8 mouse cellular contexts compared by ENCODE assay signal in genomic region chr17:29886655-29887251, GRCm38 (mm10).
DNase-seq lines count a peak whose midpoint lies in the region; ATAC-seq and TF ChIP-seq lines count a peak whose summit lies in the region.

No protein-coding gene starts in this region.

- H3K4me3 ChIP-seq in midbrain, postnatal 0 days (ENCODE audit: low read depth, low read length): peak overlapping the region; percentile 70

- peak; percentile 28 to 40 for DNase-seq in frontal cortex, postnatal 36 days (ENCODE audit: low spot score in 2 of 2)
- DNase-seq in frontal cortex, postnatal 10 days (ENCODE audit: low spot score in 2 of 2): no peak
- peak; percentile 35 for DNase-seq in thymus, postnatal 14 days
- no peak for DNase-seq in thymus, postnatal 0 days (ENCODE audit: low spot score)
- peak; percentile 29 for DNase-seq in kidney, postnatal 14 days
- peak; percentile 36 for DNase-seq in midbrain, postnatal 0 days (ENCODE audit: low spot score)
- no peak for DNase-seq in adipocyte (ENCODE audit: low spot score)

- no peaks in the 10 kb centered on the region for H3K36me3 ChIP-seq in midbrain, postnatal 0 days (ENCODE audit: insufficient read depth, low read length)

- peak overlapping the region; percentile 99 for H3K4me2 ChIP-seq in midbrain, postnatal 0 days (ENCODE audit: low read depth, low read length, poor library complexity, severe bottlenecking)

- peak; percentile 23; the same call in 1 of the 2 replicates for ATAC-seq in granulocyte monocyte progenitor cell, adult 5-6 weeks (replicated peaks; ENCODE audit: poor library complexity, severe bottlenecking)
- ATAC-seq in midbrain, postnatal 0 days (ENCODE audit: low FRiP score): no peak

- no peak for TF ChIP-seq CTCF in midbrain, postnatal 0 days (IDR thresholded peaks at IDR 0.05)

- H3K9ac ChIP-seq in midbrain, postnatal 0 days (replicated peaks; ENCODE audit: low read length, poor library complexity, severe bottlenecking): peak overlapping the region; percentile 72

- no peaks in the 10 kb centered on the region for H3K27me3 ChIP-seq in midbrain, postnatal 0 days (ENCODE audit: insufficient read depth, low read length)

- H3K27ac ChIP-seq in midbrain, postnatal 0 days (ENCODE audit: low read depth, low read length): peak overlapping the region; percentile 85

- H3K9me3 ChIP-seq in midbrain, postnatal 0 days (ENCODE audit: low read length): no peaks in the 10 kb centered on the region

- WGBS in midbrain, postnatal 0 days: under 1% methylated on average over 39 of the region's 39 CpGs

- H3K4me1 ChIP-seq in midbrain, postnatal 0 days (ENCODE audit: insufficient read depth, low read length): peaks cover 18% of the 10 kb centered on the region; the same call in 1 of the 2 replicates

Comparison
In these comparisons a context has a peak if more than half of its experiments do, and no peak if none do; other contexts are left out.
1. DNase-seq: peak in frontal cortex, postnatal 36 days (2 of 2), thymus, postnatal 14 days (single experiment), kidney, postnatal 14 days (single experiment) and midbrain, postnatal 0 days (single experiment); none in frontal cortex, postnatal 10 days (0 of 2), thymus, postnatal 0 days (single experiment) and adipocyte (single experiment).